Mouse (Mus musculus) lung, postnatal 0 days (tissue): ENCODE measurements at regions not wholly inside any gene's neighbourhood (a gene's known extent, or its start where the extent isn't known, plus 50 kb on each side); places are given as distances from the start of the nearest gene placed in this dataset.

Experiments used
- ATAC-seq: fragments of 200-750 bp; cut with Nextera tagmentation; 2 replicates; pipeline ENCODE4 v1.8.0; 2017; ENCODE audit warnings: moderate library complexity
- DNase-seq: peaks from one replicate; pipeline ENCODE4 v3.0.0-alpha.2; 2016; ENCODE audit warnings: low spot score
- H3K27ac ChIP-seq: fragments of 300-500 bp; sonication (generic); 2 replicates; pipeline ENCODE4 v1.5.1; 2014; ENCODE audit warnings: antibody characterized with exemption, mild to moderate bottlenecking, low read length, mixed read lengths
- H3K27me3 ChIP-seq: fragments of 300-500 bp; sonication (generic); replicated peaks from 2 replicates; pipeline ENCODE4 v1.6.1; 2014; ENCODE audit warnings: low read length, mixed read lengths; ENCODE audit not compliant: insufficient read depth
- H3K36me3 ChIP-seq: fragments of 300-500 bp; sonication (generic); 2 replicates; pipeline ENCODE4 v1.6.1; 2014; ENCODE audit warnings: low read length, mixed read lengths; ENCODE audit not compliant: insufficient read depth
- H3K4me1 ChIP-seq: fragments of 300-500 bp; sonication (generic); 2 replicates; pipeline ENCODE4 v1.6.1; 2014; ENCODE audit warnings: antibody characterized with exemption, low read depth, low read length, mixed read lengths; ENCODE audit not compliant: insufficient read depth
- H3K4me2 ChIP-seq: fragments of 300-500 bp; sonication (generic); replicated peaks from 2 replicates; pipeline ENCODE4 v1.6.1; 2014; ENCODE audit warnings: low read depth, mild to moderate bottlenecking, low read length, moderate library complexity, mixed read lengths
- H3K4me3 ChIP-seq: fragments of 300-500 bp; sonication (generic); 2 replicates; pipeline ENCODE4 v1.5.1; 2014; ENCODE audit warnings: low read depth, low read length
- H3K9ac ChIP-seq: fragments of 300-500 bp; sonication (generic); replicated peaks from 2 replicates; pipeline ENCODE4 v1.6.1; 2014; ENCODE audit warnings: low read depth, mild to moderate bottlenecking
- H3K9me3 ChIP-seq: fragments of 300-500 bp; sonication (generic); 2 replicates; pipeline ENCODE4 v1.6.1; 2016; ENCODE audit warnings: low read length, mixed read lengths
- CTCF ChIP-seq: IDR thresholded peaks from 2 replicates; pipeline ENCODE4 v1.5.1; 2016; ENCODE audit warnings: antibody characterized with exemption, mild to moderate bottlenecking
- EP300 ChIP-seq: IDR thresholded peaks from 2 replicates; pipeline ENCODE4 v1.6.1; 2016; ENCODE audit warnings: antibody characterized with exemption, mild to moderate bottlenecking, control low read depth
- WGBS: fragments of 180-500 bp; shearing (Covaris S2); extraction: QIAGEN DNeasy Blood & Tissue Kit; methylation state at CpG from one replicate; pipeline ENCODE4 v1.1.7; 2014; 5-methylcytosine and 5-hydroxymethylcytosine counted together

GRCm38 (mm10) chr5:47794639-47795272, 188.2 kb upstream of the Slit2 start:
- ATAC-seq (no peak), DNase-seq (no peak)
- Histone ChIP-seq H3K4me1 (no peaks in the 10 kb centered on the region), H3K4me2 (no peak overlapping the region), H3K4me3 (no peak overlapping the region), H3K27me3 (no peaks in the 10 kb centered on the region), H3K36me3 (no peaks in the 10 kb centered on the region), H3K9me3 (no peaks in the 10 kb centered on the region), H3K9ac (no peak overlapping the region), H3K27ac (no peak overlapping the region)
- WGBS = 29% methylated on average over 6 of the region's 6 CpGs
- TF ChIP-seq CTCF = no peak
- TF ChIP-seq EP300 = no peak

DNA sequence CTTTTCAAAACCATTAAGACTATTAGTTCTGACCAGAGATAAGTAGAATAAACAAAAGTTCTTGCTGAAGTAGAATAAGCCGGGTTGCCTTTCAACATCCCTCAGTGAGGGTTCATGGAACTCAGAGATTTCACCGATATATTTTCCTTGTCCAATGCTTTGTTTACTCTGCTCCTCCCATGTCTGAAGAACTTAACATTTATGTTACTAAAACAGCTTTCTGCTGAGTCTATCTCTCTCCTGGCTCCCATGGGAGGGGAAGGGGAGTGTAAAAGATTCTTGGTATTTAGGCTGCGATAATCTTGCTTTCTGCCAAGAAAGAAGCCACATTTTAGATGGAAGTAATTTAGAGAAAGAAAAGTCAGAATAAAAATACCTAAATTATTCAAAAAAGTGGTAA, 187.7 kb upstream of the Slit2 start:
- Histone ChIP-seq H3K27ac (no peak overlapping the region), H3K9ac (no peak overlapping the region), H3K4me1 (no peaks in the 10 kb centered on the region), H3K27me3 (no peaks in the 10 kb centered on the region), H3K9me3 (no peaks in the 10 kb centered on the region), H3K36me3 (no peaks in the 10 kb centered on the region), H3K4me2 (no peak overlapping the region), H3K4me3 (no peak overlapping the region)
- ATAC-seq (no peak), DNase-seq (no peak)
- TF ChIP-seq EP300 (no peak), CTCF (no peak)
- 11% methylated on average over 3 of the region's 3 CpGs for WGBS

DNA sequence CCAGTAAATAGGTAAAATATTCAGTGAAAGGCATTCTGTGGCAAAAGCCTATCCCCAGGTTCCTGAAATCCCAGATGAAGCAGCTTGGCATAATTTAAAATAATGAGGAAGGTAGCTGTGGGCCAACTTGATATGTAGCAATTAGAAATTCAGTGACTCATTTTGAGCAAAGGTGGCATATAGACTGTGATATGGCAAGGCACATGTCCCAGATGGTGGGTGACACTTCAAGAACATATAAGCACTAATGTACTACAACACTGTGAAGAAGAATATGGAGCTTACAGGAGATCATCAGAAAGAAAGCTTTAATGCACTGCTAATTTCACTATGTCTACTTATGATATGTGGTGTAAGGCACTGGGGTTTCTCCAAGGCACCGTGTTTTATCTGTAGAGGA, 162.0 kb upstream of the Slit2 start:
- DNase-seq = no peak
- TF ChIP-seq CTCF (no peak), EP300 (no peak)
- Histone ChIP-seq H3K36me3 (no peaks in the 10 kb centered on the region), H3K4me3 (no peak overlapping the region), H3K27me3 (no peaks in the 10 kb centered on the region), H3K9ac (no peak overlapping the region), H3K27ac (no peak overlapping the region), H3K4me2 (no peak overlapping the region), H3K9me3 (no peaks in the 10 kb centered on the region), H3K4me1 (no peaks in the 10 kb centered on the region)
- no peak for ATAC-seq
- 79% methylated on average over 1 of the region's 1 CpGs for WGBS

DNA sequence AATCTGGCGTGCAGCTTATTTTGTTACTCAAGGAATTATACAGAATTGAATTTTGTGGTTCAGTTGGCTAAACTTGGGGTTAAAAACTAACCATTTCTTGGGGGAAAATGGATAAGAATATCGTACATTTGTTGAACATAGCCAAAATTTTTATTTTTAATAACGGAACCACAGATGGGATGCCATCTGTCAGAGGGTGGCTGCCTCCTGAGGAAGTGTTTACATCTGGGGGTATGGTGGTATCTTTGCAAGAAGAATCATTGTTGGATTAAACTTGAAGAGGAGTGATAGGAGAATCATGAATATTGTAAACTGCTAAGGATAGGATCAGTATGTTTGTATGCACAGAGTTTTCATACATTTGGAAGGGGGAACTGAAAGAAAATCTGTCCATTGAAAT, 144.9 kb upstream of the Slit2 start:
- TF ChIP-seq CTCF (no peak), EP300 (no peak)
- Histone ChIP-seq H3K36me3 (no peaks in the 10 kb centered on the region), H3K9me3 (no peaks in the 10 kb centered on the region), H3K27ac (no peak overlapping the region), H3K4me3 (no peak overlapping the region), H3K27me3 (no peaks in the 10 kb centered on the region), H3K4me2 (no peak overlapping the region), H3K9ac (no peak overlapping the region), H3K4me1 (no peaks in the 10 kb centered on the region)
- ATAC-seq = no peak
- WGBS = 70% methylated on average over 3 of the region's 3 CpGs
- DNase-seq = no peak

DNA sequence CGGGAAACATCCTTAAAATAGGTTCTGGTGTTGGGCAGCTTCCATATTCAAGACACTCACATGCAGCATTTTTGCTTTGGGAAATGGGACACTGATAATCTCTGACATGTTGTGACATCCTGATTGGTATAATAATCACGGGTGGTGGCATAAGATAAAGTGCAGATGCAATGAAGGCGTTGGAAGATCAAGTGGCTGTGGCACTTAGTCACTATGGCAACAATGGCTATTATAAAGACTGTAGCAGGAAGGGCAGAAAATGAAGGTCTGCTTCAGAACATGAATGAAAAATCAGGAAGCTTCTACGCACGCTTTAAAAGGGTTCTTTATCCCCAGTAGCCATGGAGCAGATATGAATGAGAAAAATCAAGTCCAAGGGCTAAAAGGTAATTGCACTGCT, 113.2 kb upstream of the Slit2 start:
- DNase-seq (no peak), ATAC-seq (no peak)
- Histone ChIP-seq H3K4me2 (no peak overlapping the region), H3K4me3 (no peak overlapping the region), H3K36me3 (no peaks in the 10 kb centered on the region), H3K27me3 (no peaks in the 10 kb centered on the region), H3K9ac (no peak overlapping the region), H3K4me1 (no peaks in the 10 kb centered on the region), H3K9me3 (no peaks in the 10 kb centered on the region), H3K27ac (no peak overlapping the region)
- TF ChIP-seq CTCF (no peak), EP300 (no peak)
- WGBS = 35% methylated on average over 5 of the region's 5 CpGs
